Mouse (Mus musculus): ENCODE measurements at regions not wholly inside any gene's neighbourhood (a gene's known extent, or its start where the extent isn't known, plus 50 kb on each side); places are given as distances from the start of the nearest gene placed in this dataset.

GRCm38 (mm10) chr13:6226087-6226643 is 321.8 kb upstream of the Pitrm1 start:
- TF ChIP-seq POLR2A (IDR thresholded peaks at IDR 0.05; ENCODE audit: insufficient read depth, low read depth, low read length) (no peak), CTCF (IDR thresholded peaks at IDR 0.05; ENCODE audit: insufficient read depth, low read depth, low read length) (no peak)
